Mouse (Mus musculus) liver, adult 2 months (tissue): ENCODE measurements around the gene Mansc4. TPM values are rescaled to one million over a fixed set of nuclear protein-coding genes. Genes with fewer than 3 reads are reported as not detected.
A peak's percentile ranks its signal among the peaks of the same experiment; 100 is the strongest.

ENCODE experiments used
- DNase-seq: peaks from one replicate; pipeline ENCODE4 v3.0.0-alpha.2; 2011; ENCODE audit warnings: low read depth, low spot score; ENCODE audit errors: extremely low read depth
- H3K27ac ChIP-seq: fragments of 200-500 bp; replicated peaks from 2 replicates; pipeline ENCODE4 v1.5.1; 2012; ENCODE audit warnings: low read depth, mild to moderate bottlenecking, control low read depth, inconsistent platforms, low read length; ENCODE audit not compliant: insufficient read depth
- H3K27me3 ChIP-seq: fragments of 200-500 bp; 2 replicates; pipeline ENCODE4 v1.6.1; 2012; ENCODE audit warnings: mild to moderate bottlenecking, moderate library complexity, low read length, inconsistent platforms; ENCODE audit not compliant: control insufficient read depth, insufficient read depth
- H3K36me3 ChIP-seq: fragments of 200-500 bp; 2 replicates; pipeline ENCODE4 v1.6.1; 2012; ENCODE audit warnings: low read length, inconsistent platforms; ENCODE audit not compliant: control insufficient read depth, insufficient read depth
- H3K4me1 ChIP-seq: fragments of 200-500 bp; 2 replicates; pipeline ENCODE4 v1.6.1; 2011; ENCODE audit warnings: low read length; ENCODE audit not compliant: control insufficient read depth, insufficient read depth
- H3K4me3 ChIP-seq: fragments of 200-500 bp; 2 replicates; pipeline ENCODE4 v1.5.1; 2011; ENCODE audit warnings: low read depth, mild to moderate bottlenecking, control low read depth, low read length, moderate library complexity; ENCODE audit not compliant: insufficient read depth
- H3K79me2 ChIP-seq: fragments of 200-500 bp; 2 replicates; pipeline ENCODE4 v1.6.1; 2012; ENCODE audit warnings: inconsistent platforms, mild to moderate bottlenecking, low read length, moderate library complexity; ENCODE audit not compliant: control insufficient read depth, insufficient read depth
- H3K9ac ChIP-seq: fragments of 200-500 bp; 2 replicates; pipeline ENCODE4 v1.6.1; 2012; ENCODE audit warnings: low read depth, mild to moderate bottlenecking, control low read depth, inconsistent platforms, low read length
- CTCF ChIP-seq: fragments of 200-500 bp; IDR thresholded peaks from 2 replicates; pipeline ENCODE4 v1.5.1; 2011; ENCODE audit warnings: low read depth, low read length, control low read depth
- POLR2A ChIP-seq: fragments of 200-500 bp; IDR thresholded peaks from 2 replicates; pipeline ENCODE4 v1.6.1; 2011; ENCODE audit warnings: low read length, control low read depth; ENCODE audit not compliant: insufficient read depth; ENCODE audit errors: extremely low read depth
- WGBS: fragments of 180-500 bp; shearing (Covaris S2); methylation state at CpG from one replicate; pipeline ENCODE4 v1.1.7; 2018; 5-methylcytosine and 5-hydroxymethylcytosine counted together
- polyA plus RNA-seq: library from polyadenylated mRNA; depleted of rRNA; stranded (reverse); fragments of >200 nt; gene quantifications from 2 replicates; pipeline ENCODE4 v1.2.3, GENCODE M21; 2012; rRNA removed
- total RNA-seq: library from RNA; depleted of rRNA; stranded (reverse); fragments of >200 nt; gene quantifications from 2 replicates; pipeline ENCODE4 v1.2.3, GENCODE M21; 2014; rRNA removed

The Mansc4 gene
- total RNA-seq = 0.27 and 0.92 TPM in 2 replicates
- 0.17 and 0.26 TPM in 2 replicates for polyA plus RNA-seq

DNA sequence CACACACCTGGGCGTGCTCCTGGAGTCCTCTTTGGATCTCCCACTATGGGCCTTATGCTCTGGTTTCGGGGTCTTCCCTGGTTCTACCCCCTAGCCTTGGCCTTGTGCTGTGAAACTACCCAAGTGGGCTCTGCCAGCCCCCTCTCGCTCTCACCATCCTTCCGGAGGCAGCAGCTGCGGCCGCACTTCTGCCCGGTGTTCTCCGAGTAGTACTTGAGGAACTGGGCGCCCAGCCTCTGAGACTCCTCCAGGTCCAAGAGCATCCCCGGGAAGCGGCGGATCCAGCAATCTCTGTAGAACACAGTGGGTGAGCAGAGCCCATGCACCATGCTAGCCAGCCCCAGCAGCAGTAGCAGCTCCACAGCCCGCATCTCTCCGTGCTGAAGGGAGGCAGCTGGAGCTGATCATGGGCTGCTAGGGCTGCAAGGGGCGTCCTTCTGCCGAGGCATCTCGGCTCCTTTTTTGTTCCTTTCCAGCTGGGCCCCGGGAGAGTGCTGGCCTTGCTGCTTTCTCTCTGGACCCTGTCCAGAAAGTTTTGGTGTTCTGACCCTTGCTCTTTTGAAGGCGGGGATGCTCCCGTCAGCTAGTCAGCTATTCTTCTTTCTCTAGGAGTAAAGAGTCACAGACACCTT is at the start of gene Mansc4:
Gene Mansc4, minus strand, starts transcription at position 439 of the 632 bp plus-strand sequence.
- H3K4me1 ChIP-seq = peaks cover 9% of the 10 kb centered on the region; the same call in 1 of the 2 replicates
- H3K27me3 ChIP-seq = no peaks in the 10 kb centered on the region
- H3K79me2 ChIP-seq = no peaks in the 10 kb centered on the region
- H3K4me3 ChIP-seq = no peak within 1 kb of the TSS
- H3K27ac ChIP-seq = no peak within 1 kb of the TSS
- WGBS = 39% methylated on average over 20 of the region's 20 CpGs
- peak; percentile 55 for DNase-seq
- H3K36me3 ChIP-seq = no peaks in the 10 kb centered on the region
- TF ChIP-seq POLR2A (no peak), CTCF (no peak)
- H3K9ac ChIP-seq = no peak within 1 kb of the TSS

DNA sequence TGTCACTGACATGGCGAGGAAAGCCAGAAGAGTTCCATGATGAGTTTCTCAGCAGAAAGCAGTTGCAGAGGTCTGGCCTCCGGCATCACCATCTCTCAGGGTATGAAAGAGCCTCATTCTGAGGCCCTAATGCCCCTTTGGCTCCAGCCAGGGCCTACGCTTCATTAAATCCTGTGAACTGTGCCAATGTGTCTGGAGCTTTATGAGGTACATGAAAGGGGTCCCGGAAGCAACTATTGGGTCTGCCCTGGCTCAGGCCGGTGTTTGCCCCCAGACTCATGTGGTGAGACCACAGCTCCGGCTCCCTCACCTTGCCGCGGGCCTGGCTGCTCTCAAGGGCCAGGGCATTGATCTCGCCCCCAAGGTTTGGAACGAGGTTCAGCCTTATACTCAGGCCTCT is 40.4 kb upstream of the Mansc4 start:
- no peak for DNase-seq
- Histone ChIP-seq H3K4me1 (no peaks in the 10 kb centered on the region), H3K36me3 (no peaks in the 10 kb centered on the region), H3K27ac (no peak overlapping the region), H3K79me2 (no peaks in the 10 kb centered on the region), H3K9ac (no peak overlapping the region), H3K4me3 (no peak overlapping the region), H3K27me3 (no peaks in the 10 kb centered on the region)
- WGBS = 95% methylated on average over 10 of the region's 10 CpGs
- TF ChIP-seq POLR2A = no peak
- TF ChIP-seq CTCF = no peak

DNA sequence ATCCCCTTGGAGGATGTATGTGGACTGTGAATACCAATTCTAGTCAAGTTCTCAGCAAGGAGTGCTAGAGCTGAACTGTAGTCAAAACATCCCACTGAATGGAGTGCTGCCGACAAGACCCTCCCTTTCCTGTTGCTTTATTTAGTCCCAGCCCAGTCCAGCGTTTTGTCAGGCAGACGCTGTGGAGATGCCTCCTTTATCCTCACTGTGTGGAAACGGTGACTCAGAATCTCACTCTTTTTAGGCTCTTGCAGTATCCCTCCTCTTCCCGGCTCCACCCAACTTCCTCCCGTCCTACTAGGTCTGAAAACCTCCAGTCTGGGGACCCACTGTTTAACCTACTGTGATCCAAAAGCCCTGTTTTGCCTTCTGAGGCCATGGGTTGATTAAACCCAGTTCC is 34.5 kb upstream of the Mansc4 start:
- WGBS = 49% methylated on average over 6 of the region's 6 CpGs
- Histone ChIP-seq H3K36me3 (no peaks in the 10 kb centered on the region), H3K4me1 (no peaks in the 10 kb centered on the region), H3K27ac (no peak overlapping the region), H3K79me2 (no peaks in the 10 kb centered on the region), H3K4me3 (no peak overlapping the region), H3K9ac (no peak overlapping the region), H3K27me3 (no peaks in the 10 kb centered on the region)
- no peak for TF ChIP-seq CTCF
- no peak for TF ChIP-seq POLR2A
- no peak for DNase-seq

DNA sequence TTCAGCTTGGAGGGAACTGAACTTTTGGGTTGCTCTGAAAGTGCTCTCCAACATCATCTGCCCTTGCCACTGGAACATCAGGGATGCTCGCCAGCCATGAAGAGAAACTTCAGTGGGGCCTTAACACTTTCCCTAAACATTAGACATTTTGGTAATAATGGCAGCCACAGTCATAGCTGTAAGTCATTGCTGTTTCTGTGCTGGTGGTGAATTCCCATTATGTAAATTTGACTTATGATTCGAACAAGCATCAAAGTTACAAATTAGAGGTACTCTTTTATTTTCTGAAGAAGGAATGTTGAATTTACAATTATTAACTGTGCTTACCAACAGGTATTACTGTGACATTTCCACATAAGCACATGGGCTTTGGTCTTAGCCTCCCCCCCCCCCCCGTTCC is 31.4 kb upstream of the Mansc4 start:
- no peak overlapping the region for H3K9ac ChIP-seq
- no peak for DNase-seq
- no peaks in the 10 kb centered on the region for H3K27me3 ChIP-seq
- H3K79me2 ChIP-seq = no peaks in the 10 kb centered on the region
- no peak overlapping the region for H3K4me3 ChIP-seq
- H3K27ac ChIP-seq = no peak overlapping the region
- WGBS = 75% methylated on average over 3 of the region's 3 CpGs
- H3K4me1 ChIP-seq = no peaks in the 10 kb centered on the region
- TF ChIP-seq POLR2A = no peak
- TF ChIP-seq CTCF = no peak
- H3K36me3 ChIP-seq = no peaks in the 10 kb centered on the region

DNA sequence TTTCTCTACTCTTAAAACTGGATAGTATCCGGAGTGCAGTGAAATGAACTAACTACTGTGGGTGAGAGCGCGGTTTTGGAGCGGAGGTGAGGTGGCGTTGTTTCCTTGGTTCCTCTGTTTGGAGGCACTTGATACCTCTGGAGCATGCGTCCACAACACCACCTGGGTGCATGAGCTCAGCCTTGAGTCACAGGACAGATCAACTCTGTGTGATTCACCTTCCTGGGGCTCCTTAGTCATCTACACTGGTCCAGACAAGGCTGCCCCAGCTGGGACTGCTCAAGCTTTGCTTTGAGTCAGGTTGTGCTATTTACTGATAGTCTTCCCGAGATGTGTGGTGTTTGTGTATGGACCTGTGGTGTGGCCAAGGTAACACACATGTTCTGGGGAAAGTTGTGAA is 30.9 kb upstream of the Mansc4 start:
- Histone ChIP-seq H3K9ac (no peak overlapping the region), H3K36me3 (no peaks in the 10 kb centered on the region), H3K27me3 (no peaks in the 10 kb centered on the region), H3K4me1 (no peaks in the 10 kb centered on the region), H3K27ac (no peak overlapping the region), H3K79me2 (no peaks in the 10 kb centered on the region), H3K4me3 (no peak overlapping the region)
- WGBS = 91% methylated on average over 7 of the region's 7 CpGs
- no peak for TF ChIP-seq POLR2A
- TF ChIP-seq CTCF = no peak
- no peak for DNase-seq

DNA sequence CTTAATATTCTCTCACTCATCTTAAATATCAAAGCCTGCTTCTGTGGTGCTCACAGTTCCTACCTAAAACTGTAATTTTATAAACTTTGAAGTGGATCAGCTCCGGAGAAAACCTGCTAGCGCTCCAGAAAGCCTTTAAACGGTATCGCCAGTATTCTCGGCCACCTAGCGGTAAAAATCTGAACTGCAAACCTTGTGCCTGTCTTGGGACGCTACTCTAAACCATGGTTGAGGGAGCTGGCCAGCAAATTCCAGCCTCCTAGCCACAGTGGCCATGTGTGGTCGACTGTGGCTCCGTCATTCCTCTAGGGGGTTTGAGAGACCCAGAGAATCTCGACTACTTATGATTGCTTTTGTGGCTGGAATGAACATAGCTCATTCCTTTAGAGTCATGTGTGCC is 29.7 kb upstream of the Mansc4 start:
- Histone ChIP-seq H3K9ac (no peak overlapping the region), H3K27me3 (no peaks in the 10 kb centered on the region), H3K27ac (no peak overlapping the region), H3K4me3 (no peak overlapping the region), H3K4me1 (no peaks in the 10 kb centered on the region), H3K79me2 (no peaks in the 10 kb centered on the region), H3K36me3 (no peaks in the 10 kb centered on the region; the same call in 1 of the 2 replicates)
- peak; percentile 64 for TF ChIP-seq CTCF
- no peak for TF ChIP-seq POLR2A
- 9% methylated on average over 10 of the region's 10 CpGs for WGBS
- peak; percentile 52 for DNase-seq
